Mouse (Mus musculus): ENCODE measurements around the gene Zfpm1. TPM values are rescaled to one million over a fixed set of nuclear protein-coding genes. Genes with fewer than 3 reads are reported as not detected.

Zfpm1 gene
- polyA plus RNA-seq, 1 experiment = not detected

DNA sequence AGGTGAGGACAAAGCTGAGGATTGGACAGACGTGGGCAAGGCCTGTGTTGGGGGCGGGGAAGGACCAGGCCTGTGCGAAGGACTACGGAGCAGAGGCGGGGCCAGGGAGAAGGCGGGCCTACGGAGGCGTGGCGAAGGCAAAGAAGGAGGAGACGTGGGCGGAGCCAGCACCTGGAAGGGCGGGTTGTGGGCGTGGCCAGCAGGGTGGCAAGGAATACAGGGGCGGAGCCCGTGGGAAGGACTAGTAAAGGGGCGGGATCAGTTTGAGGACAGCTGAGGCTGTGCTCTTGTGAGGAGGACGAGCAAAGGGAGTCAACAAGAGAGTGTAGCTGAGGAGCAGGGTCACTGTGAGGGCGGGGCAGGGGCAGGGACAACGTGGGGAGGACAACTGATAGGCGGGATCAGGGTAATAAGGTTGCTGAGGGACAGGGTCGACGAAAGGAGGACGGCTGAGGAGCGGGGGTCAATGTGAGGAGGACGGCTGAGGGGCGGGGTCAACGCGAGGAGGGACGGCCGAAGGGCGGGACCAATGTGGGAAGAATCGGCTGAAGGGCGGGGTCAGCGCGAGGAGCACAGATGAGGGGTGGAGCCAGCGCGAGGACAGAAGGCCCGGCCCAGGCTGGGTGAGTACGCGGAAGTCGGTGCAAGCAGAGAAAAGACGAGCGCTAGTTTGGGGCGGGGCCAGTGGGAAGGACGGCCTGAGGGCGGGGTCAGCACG lies 465 bp upstream of the Zfpm1 start:
- peak overlapping the region; percentile 52 for H3K4me3 ChIP-seq (ENCODE audit: insufficient read depth, low read depth, low read length)
- WGBS = under 1% methylated on average over 47 of the region's 47 CpGs
- peaks cover 40% of the 10 kb centered on the region for H3K4me1 ChIP-seq (ENCODE audit: control insufficient read depth, insufficient read depth, low read length)
- TF ChIP-seq POLR2A (IDR thresholded peaks at IDR 0.05; ENCODE audit: insufficient read depth, low read depth, low read length) (no peak), CTCF (IDR thresholded peaks at IDR 0.05; ENCODE audit: insufficient read depth, low read depth, low read length) (no peak)
- no peak overlapping the region; the same call in 1 of the 2 replicates for H3K27ac ChIP-seq (ENCODE audit: insufficient read depth, low read depth, low read length)

DNA sequence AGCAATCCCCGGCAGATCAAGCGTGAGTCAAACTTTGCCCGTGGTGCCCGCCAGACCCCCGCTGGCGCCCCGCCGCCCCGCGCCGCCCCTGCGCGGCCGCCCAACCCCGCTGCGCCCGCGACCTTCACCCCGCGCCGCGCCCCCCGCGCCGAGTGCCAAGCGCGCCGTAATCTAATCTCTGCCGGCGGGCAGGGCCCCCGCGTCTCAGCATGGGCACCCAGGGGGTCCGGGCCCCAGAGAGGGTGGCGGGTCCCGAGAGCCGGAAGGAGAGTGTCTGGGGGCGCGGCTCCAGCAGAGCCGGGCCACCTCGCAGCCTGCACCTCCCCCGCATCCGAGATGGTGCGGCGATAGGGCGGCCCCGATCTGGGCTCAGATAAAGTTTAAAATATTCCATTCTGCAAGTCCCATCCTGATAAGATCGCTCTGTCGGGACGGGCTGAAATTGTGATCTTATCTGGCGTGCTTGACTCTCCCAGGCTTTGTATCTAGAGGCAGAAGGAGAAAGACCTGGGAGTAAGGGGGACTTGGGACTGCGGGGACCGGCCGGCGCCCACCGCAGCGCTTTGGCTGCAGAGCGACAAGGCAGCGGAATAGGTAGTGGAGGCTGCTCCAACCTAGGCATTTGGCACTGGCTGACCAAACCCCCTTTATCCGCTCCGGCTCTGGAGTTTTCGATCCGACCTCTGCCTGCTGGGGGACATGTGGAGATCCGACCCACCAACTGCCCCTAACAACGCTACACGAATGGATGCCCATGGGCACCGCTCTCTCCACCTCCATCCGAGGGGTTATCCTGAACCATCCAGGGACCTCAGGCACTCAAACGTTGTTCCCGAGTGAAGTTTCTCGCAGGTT lies 787 bp downstream of the Zfpm1 start:
- under 1% methylated on average over 70 of the region's 70 CpGs for WGBS
- TF ChIP-seq POLR2A (IDR thresholded peaks at IDR 0.05; ENCODE audit: insufficient read depth, low read depth, low read length) (no peak), CTCF (IDR thresholded peaks at IDR 0.05; ENCODE audit: insufficient read depth, low read depth, low read length) (no peak)
- Histone ChIP-seq H3K4me1 (ENCODE audit: control insufficient read depth, insufficient read depth, low read length) (peaks cover 51% of the 10 kb centered on the region), H3K27ac (ENCODE audit: insufficient read depth, low read depth, low read length) (no peak overlapping the region), H3K4me3 (ENCODE audit: insufficient read depth, low read depth, low read length) (peak overlapping the region; percentile 52)

DNA sequence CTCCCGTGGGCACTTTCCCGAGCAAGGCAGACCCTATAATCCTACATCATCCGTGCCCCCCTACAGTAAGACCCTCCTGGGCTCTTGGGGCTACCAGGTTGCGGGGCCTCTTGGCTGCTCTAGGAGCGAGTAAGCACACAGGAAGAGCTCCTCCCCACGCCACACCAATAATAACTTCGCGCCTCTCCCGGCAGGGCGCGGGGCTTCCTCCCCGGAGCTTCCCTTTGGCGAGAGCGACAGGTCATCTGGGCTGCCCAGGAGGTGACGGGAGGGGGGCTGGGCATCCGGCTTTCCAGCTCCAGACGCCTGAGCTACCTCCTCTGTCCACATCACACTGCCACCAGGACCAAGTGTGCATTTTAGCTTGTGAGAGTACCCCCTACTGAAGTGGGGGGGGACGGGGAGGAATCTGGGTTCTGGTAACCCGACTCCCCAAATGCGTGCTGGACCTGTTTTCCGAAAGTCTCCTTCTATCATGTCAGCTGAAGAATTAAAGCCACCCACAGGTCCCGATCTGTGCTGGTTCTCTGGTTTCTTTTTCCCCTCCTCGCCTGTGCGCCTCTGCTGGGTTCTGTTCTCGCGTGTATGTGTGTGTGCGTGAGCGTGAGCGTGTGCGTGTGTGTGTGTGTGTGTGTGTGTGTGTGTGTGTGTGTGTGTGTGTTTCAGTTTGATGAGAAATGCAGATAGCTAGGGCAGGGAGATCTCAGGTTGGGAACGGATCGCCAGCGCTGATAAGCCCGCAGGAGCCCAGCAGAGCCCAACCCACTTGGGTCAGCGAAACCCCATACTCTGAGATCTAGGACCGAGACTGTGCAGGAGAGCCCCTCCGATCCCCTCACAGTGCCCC lies 1.6 kb downstream of the Zfpm1 start:
- 1% methylated on average over 37 of the region's 37 CpGs for WGBS
- no peak overlapping the region for H3K27ac ChIP-seq (ENCODE audit: insufficient read depth, low read depth, low read length)
- peak overlapping the region; percentile 52 for H3K4me3 ChIP-seq (ENCODE audit: insufficient read depth, low read depth, low read length)
- peaks cover 54% of the 10 kb centered on the region for H3K4me1 ChIP-seq (ENCODE audit: control insufficient read depth, insufficient read depth, low read length)
- TF ChIP-seq CTCF (IDR thresholded peaks at IDR 0.05; ENCODE audit: insufficient read depth, low read depth, low read length) (no peak), POLR2A (IDR thresholded peaks at IDR 0.05; ENCODE audit: insufficient read depth, low read depth, low read length) (no peak)

DNA sequence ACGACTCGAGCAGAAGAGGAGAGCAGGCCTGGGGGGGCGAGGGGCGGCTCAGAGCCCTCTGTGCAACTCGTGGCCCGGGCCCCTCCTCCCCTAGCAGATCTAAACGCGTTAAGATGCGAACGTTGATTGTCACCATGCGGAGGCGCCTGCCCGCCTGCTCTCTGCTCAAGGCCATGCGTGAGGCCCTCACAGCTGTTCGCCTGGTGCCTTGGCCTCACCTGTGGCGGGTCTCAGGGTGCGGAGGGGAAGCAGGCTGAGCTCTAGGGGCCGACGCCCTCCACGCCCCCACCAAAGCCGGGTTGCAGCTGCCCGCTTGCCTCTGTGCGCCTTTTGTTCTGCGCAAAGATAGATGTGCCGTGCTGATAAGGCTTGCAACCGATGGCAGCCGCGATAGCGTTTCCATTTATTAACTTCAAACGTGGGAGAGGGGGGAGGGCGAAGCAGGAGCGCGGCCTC lies 2.3 kb downstream of the Zfpm1 start:
- Histone ChIP-seq H3K27ac (ENCODE audit: insufficient read depth, low read depth, low read length) (no peak overlapping the region), H3K4me1 (ENCODE audit: control insufficient read depth, insufficient read depth, low read length) (peaks cover 54% of the 10 kb centered on the region), H3K4me3 (ENCODE audit: insufficient read depth, low read depth, low read length) (peak overlapping the region; percentile 52)
- WGBS = 4% methylated on average over 33 of the region's 33 CpGs
- TF ChIP-seq POLR2A (IDR thresholded peaks at IDR 0.05; ENCODE audit: insufficient read depth, low read depth, low read length) (no peak), CTCF (IDR thresholded peaks at IDR 0.05; ENCODE audit: insufficient read depth, low read depth, low read length) (no peak)

DNA sequence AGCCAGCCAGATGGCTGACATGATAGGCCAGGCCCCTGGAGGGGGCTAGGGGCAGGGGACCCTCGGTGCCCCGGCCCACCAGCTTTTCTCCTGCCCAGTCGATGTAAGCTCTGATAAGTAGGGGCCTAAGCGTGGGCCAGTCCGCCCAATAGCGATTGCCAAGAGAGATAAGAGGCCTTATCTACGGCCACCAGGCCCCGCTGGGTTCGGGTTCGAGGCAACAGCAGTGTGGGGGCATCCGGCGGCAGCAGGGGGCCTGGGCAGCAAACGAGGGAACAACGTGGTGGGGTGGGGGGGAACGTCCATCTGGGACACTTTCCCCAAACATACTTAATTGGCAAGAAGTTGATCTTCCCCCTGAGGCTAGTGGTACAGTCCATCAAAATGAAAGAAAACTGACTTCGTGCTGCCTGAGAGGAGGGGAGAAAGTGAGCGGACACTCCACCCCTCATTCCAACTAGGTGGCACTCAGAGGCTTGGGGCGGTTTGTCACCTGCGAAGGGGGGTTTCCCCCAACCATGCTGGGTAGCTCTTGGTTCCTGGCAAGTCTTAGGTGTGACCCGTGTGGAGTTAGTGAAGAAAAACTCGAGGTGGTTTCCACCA lies 2.8 kb downstream of the Zfpm1 start:
- Histone ChIP-seq H3K27ac (ENCODE audit: insufficient read depth, low read depth, low read length) (no peak overlapping the region), H3K4me1 (ENCODE audit: control insufficient read depth, insufficient read depth, low read length) (peaks cover 54% of the 10 kb centered on the region), H3K4me3 (ENCODE audit: insufficient read depth, low read depth, low read length) (peak overlapping the region; percentile 52)
- no peak for TF ChIP-seq CTCF (IDR thresholded peaks at IDR 0.05; ENCODE audit: insufficient read depth, low read depth, low read length)
- 0 out of 2 replicates have a peak, but pooled peaks have one; percentile 15 for TF ChIP-seq POLR2A (IDR thresholded peaks at IDR 0.05; ENCODE audit: insufficient read depth, low read depth, low read length)
- WGBS = 38% methylated on average over 21 of the region's 21 CpGs

DNA sequence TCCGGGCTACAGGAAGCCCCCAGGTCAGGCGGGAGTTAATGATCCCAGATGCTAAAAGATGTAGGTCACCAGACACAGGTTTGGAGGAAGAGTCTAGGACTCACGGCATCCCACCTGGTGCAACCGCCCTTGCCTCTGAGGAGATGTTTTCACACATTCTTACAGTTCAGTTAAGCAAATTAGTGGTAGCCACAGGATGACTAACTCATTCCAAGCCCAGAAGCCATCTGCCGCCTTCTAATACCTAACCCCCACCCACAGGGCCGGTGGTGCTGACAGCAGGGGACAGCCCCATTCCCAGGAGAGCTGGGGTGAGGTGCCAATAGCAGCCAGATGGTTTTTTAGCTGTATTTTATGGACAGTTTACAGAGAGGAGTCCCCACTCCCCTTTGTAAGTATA lies 3.8 kb downstream of the Zfpm1 start:
- TF ChIP-seq POLR2A (IDR thresholded peaks at IDR 0.05; ENCODE audit: insufficient read depth, low read depth, low read length) (no peak), CTCF (IDR thresholded peaks at IDR 0.05; ENCODE audit: insufficient read depth, low read depth, low read length) (no peak)
- WGBS = 74% methylated on average over 6 of the region's 6 CpGs
- H3K4me3 ChIP-seq (ENCODE audit: insufficient read depth, low read depth, low read length) = no peak overlapping the region
- no peak overlapping the region for H3K27ac ChIP-seq (ENCODE audit: insufficient read depth, low read depth, low read length)
- peaks cover 54% of the 10 kb centered on the region for H3K4me1 ChIP-seq (ENCODE audit: control insufficient read depth, insufficient read depth, low read length)

DNA sequence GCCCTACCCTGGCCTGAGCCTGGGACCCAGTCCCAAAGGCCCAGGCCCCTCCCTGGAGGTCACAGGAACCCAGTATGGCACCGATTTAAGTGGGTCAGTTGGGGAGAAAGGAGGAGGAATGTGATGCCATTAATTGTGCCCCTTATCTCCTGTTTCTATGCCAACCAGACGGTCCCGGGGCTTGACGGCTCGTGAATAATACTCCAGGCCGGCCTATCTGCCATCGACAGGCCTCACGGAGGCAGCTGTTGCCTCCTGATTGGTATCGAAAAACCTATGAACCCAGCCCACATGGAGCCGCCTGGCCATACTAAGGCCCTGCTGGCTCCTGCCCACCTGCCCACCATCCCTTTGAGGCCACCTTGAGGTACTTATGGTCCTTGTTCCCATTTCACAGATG lies 5.0 kb downstream of the Zfpm1 start:
- H3K4me1 ChIP-seq (ENCODE audit: control insufficient read depth, insufficient read depth, low read length) = peaks cover 49% of the 10 kb centered on the region
- H3K27ac ChIP-seq (ENCODE audit: insufficient read depth, low read depth, low read length) = no peak overlapping the region
- TF ChIP-seq CTCF (IDR thresholded peaks at IDR 0.05; ENCODE audit: insufficient read depth, low read depth, low read length) (no peak), POLR2A (IDR thresholded peaks at IDR 0.05; ENCODE audit: insufficient read depth, low read depth, low read length) (no peak)
- WGBS = 72% methylated on average over 10 of the region's 10 CpGs
- no peak overlapping the region for H3K4me3 ChIP-seq (ENCODE audit: insufficient read depth, low read depth, low read length)

DNA sequence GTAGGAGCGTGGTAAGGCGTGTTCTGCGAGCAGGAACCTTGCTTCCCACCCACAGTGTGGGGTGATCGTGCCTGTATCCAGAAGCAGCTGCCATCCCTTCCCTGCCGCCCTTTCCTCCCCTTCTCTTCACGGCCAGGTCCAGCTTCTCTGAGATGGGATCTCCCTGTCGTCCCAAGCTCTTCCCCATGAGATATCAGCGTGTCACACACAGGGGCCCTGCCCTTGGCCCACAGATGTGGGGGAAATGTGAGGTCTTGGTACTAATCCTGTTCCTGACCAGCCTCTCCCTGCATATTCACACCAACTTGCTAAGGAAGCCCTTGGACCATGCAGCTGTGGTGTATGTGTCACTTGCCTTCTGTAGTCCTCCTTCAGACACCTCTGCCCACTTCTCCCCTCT lies 5.8 kb downstream of the Zfpm1 start:
- 69% methylated on average over 8 of the region's 8 CpGs for WGBS
- no peak overlapping the region for H3K4me3 ChIP-seq (ENCODE audit: insufficient read depth, low read depth, low read length)
- TF ChIP-seq POLR2A (IDR thresholded peaks at IDR 0.05; ENCODE audit: insufficient read depth, low read depth, low read length) = no peak
- no peak for TF ChIP-seq CTCF (IDR thresholded peaks at IDR 0.05; ENCODE audit: insufficient read depth, low read depth, low read length)

More for the DNA sequence above, 5.8 kb downstream of the Zfpm1 start:
- Histone ChIP-seq H3K4me1 (ENCODE audit: control insufficient read depth, insufficient read depth, low read length) (peaks cover 46% of the 10 kb centered on the region), H3K27ac (ENCODE audit: insufficient read depth, low read depth, low read length) (no peak overlapping the region)

Data from olfactory bulb, adult 2 months (tissue).